Mouse (Mus musculus) kidney, adult 2 months (tissue): ENCODE measurements around the gene Slc12a8. TPM values are rescaled to one million over a fixed set of nuclear protein-coding genes. Genes with fewer than 3 reads are reported as not detected.

Source experiments
- DNase-seq: peaks from one replicate; pipeline ENCODE4 v3.0.0; 2021
- H3K27ac ChIP-seq: fragments of 200-500 bp; 2 replicates; pipeline ENCODE4 v1.5.1; 2012; ENCODE audit warnings: low read depth, low read length, control low read depth, inconsistent platforms; ENCODE audit not compliant: insufficient read depth
- H3K27me3 ChIP-seq: fragments of 200-500 bp; replicated peaks from 2 replicates; pipeline ENCODE4 v1.6.1; 2012; ENCODE audit warnings: mild to moderate bottlenecking, moderate library complexity, low read length, inconsistent platforms; ENCODE audit not compliant: control insufficient read depth, insufficient read depth
- H3K36me3 ChIP-seq: fragments of 200-500 bp; 2 replicates; pipeline ENCODE4 v1.6.1; 2012; ENCODE audit warnings: mild to moderate bottlenecking, moderate library complexity, low read length, inconsistent platforms; ENCODE audit not compliant: control insufficient read depth, insufficient read depth
- H3K4me1 ChIP-seq: fragments of 200-500 bp; 2 replicates; pipeline ENCODE4 v1.6.1; 2011; ENCODE audit warnings: low read length; ENCODE audit not compliant: control insufficient read depth, insufficient read depth
- H3K4me3 ChIP-seq: fragments of 200-500 bp; 2 replicates; pipeline ENCODE4 v1.5.1; 2011; ENCODE audit warnings: mild to moderate bottlenecking, low read depth, low read length, control low read depth; ENCODE audit not compliant: insufficient read depth
- CTCF ChIP-seq: fragments of 200-500 bp; conservative IDR thresholded peaks from 2 replicates; pipeline ENCODE4 v1.5.1; 2011; ENCODE audit warnings: low read depth, mild to moderate bottlenecking, control low read depth, low read length, moderate library complexity, mixed read lengths; ENCODE audit not compliant: insufficient read depth, insufficient read length
- POLR2A ChIP-seq: fragments of 200-500 bp; IDR thresholded peaks from one replicate; pipeline ENCODE4 v1.6.1; 2011; ENCODE audit warnings: low read depth, low read length, control low read depth
- WGBS: fragments of 180-500 bp; shearing (Covaris S2); methylation state at CpG from one replicate; pipeline ENCODE4 v1.1.7; 2018; 5-methylcytosine and 5-hydroxymethylcytosine counted together
- polyA plus RNA-seq: library from polyadenylated mRNA; depleted of rRNA; stranded (reverse); fragments of >200 nt; gene quantifications from 2 replicates; pipeline ENCODE4 v1.2.3, GENCODE M21; 2012

Gene Slc12a8
- polyA plus RNA-seq, 1 experiment, result 0.50 TPM

- Histone ChIP-seq H3K27ac (no peak overlapping the region), H3K4me3 (no peak overlapping the region), H3K36me3 (no peaks in the 10 kb centered on the region), H3K27me3 (no peaks in the 10 kb centered on the region), H3K4me1 (no peaks in the 10 kb centered on the region)
- DNase-seq, result no peak
- TF ChIP-seq POLR2A (no peak), CTCF (no peak)
- WGBS, result 53% methylated on average over 6 of the region's 6 CpGs
Measured at GRCm38 (mm10) chr16:33519916-33520568, 2.9 kb downstream of the Slc12a8 start.

DNA sequence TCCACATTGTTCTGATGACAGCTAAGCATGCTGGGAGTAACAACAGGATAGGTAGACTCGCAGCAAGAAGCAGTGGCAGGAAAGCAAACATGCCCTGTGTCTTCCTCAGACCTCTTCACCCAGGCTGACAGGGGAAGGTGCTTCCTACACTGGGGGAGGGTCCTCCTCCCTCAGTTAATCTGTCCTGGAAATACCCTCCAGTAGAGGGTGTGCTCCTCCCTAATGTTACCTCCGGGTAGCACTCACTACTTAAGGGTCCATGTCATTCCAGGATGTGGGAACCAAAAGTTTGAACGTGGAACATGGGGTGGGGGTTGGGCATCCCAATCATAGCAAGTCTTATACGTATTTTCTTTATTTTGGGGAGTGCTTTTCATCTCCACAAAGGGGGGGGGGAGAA lies 5.4 kb downstream of the Slc12a8 start:
- Histone ChIP-seq H3K36me3 (no peaks in the 10 kb centered on the region), H3K27me3 (no peaks in the 10 kb centered on the region), H3K27ac (no peak overlapping the region), H3K4me1 (no peaks in the 10 kb centered on the region), H3K4me3 (no peak overlapping the region)
- WGBS, result 55% methylated on average over 4 of the region's 4 CpGs
- no peak for TF ChIP-seq POLR2A
- TF ChIP-seq CTCF, result no peak
- DNase-seq, result no peak

DNA sequence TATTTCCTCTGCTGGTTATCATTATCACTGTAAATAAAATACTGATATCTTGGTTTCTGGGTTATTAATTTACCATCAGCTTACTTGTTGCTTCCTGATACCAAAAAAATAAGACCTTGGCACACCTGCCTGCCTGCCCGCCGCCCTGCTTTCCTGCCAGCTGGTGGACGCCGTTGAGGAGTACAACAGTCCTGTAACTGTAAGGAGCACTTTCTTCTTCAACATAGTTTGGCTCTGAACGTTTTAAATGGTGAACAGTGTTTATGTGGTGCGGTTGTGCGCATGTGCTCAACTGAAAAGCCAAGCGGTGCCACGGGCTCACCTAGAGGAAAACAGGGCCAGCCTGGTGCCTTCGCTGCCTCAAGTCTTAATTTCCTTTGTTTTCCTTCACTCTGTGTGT lies 6.4 kb downstream of the Slc12a8 start:
- whole genome bisulfite sequencing, result 61% methylated on average over 10 of the region's 10 CpGs
- no peaks in the 10 kb centered on the region for H3K36me3 ChIP-seq
- TF ChIP-seq POLR2A (no peak), CTCF (no peak)

GRCm38 (mm10) chr16:33529502-33530454 lies 12.7 kb downstream of the Slc12a8 start:
- no peak for DNase-seq
- Histone ChIP-seq H3K4me1 (no peaks in the 10 kb centered on the region), H3K4me3 (no peak overlapping the region), H3K27ac (no peak overlapping the region), H3K36me3 (no peaks in the 10 kb centered on the region), H3K27me3 (no peaks in the 10 kb centered on the region)
- TF ChIP-seq POLR2A (no peak), CTCF (no peak)
- 65% methylated on average over 11 of the region's 11 CpGs for WGBS

More for the DNA sequence above, 6.4 kb downstream of the Slc12a8 start:
- no peaks in the 10 kb centered on the region for H3K27me3 ChIP-seq
- H3K4me1 ChIP-seq, result no peaks in the 10 kb centered on the region
- no peak overlapping the region for H3K4me3 ChIP-seq
- DNase-seq, result no peak
- H3K27ac ChIP-seq, result no peak overlapping the region

GRCm38 (mm10) chr16:33531184-33531583 lies 14.1 kb downstream of the Slc12a8 start:
- Histone ChIP-seq H3K4me3 (no peak overlapping the region), H3K27me3 (no peaks in the 10 kb centered on the region), H3K36me3 (no peaks in the 10 kb centered on the region), H3K4me1 (no peaks in the 10 kb centered on the region), H3K27ac (no peak overlapping the region)
- WGBS, result 56% methylated on average over 8 of the region's 8 CpGs
- TF ChIP-seq POLR2A (no peak), CTCF (no peak)
- no peak for DNase-seq

- 73% methylated on average over 8 of the region's 8 CpGs for WGBS
- no peak for DNase-seq
- no peak overlapping the region for H3K27ac ChIP-seq
Measured at GRCm38 (mm10) chr16:33536456-33536855, 19.3 kb downstream of the Slc12a8 start.

GRCm38 (mm10) chr16:33537499-33538225 lies 20.5 kb downstream of the Slc12a8 start:
- 68% methylated on average over 21 of the region's 21 CpGs for WGBS
- no peaks in the 10 kb centered on the region for H3K4me1 ChIP-seq
- no peaks in the 10 kb centered on the region for H3K36me3 ChIP-seq
- H3K27me3 ChIP-seq, result no peaks in the 10 kb centered on the region
- H3K27ac ChIP-seq, result no peak overlapping the region
- H3K4me3 ChIP-seq, result no peak overlapping the region
- TF ChIP-seq CTCF, result no peak
- no peak for DNase-seq

More at GRCm38 (mm10) chr16:33536456-33536855, 19.3 kb downstream of the Slc12a8 start:
- Histone ChIP-seq H3K36me3 (no peaks in the 10 kb centered on the region), H3K27me3 (no peaks in the 10 kb centered on the region), H3K4me3 (no peak overlapping the region), H3K4me1 (no peaks in the 10 kb centered on the region)
- TF ChIP-seq CTCF, result no peak
